ENCODE assay signal across 9 mouse cellular contexts in the genomic region with DNA sequence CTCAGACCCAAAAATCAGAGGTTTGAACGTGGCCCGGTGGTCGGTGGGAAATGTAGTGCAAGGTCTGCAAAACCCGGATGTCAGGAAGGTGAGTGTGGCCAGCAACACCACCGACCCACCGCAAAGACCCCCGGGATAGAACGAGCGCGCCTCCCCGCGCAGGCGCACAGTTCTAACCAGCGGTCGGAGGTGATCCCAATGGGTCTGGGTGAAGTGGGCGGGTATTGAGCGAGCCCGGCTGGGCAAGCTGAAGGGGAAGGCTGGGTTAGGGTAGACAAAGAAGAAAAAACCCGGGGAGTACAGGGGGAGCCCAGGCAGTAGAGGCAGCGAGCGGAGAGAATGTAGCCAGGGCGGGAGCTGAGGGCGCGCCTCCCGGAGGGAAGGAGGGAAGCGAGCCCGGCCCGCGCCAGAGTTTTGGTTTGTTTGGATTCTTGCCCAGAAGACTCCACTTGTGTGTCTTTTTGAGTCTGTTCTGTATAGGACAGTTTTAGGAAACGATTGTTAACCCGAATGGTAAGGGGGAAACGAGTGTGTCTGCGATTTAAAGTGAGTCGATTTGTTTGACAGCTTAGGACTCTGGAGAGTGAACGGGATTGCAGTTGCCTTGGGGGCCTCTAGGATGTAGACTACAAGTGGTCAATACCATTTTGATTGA. TPM values are rescaled to one million over a fixed set of nuclear protein-coding genes. Genes with fewer than 3 reads are reported as not detected.
DNase-seq lines count a peak whose midpoint lies in the region; ATAC-seq lines count a peak whose summit lies in the region.
"Had no signal": no experiment of that assay in that cellular context is flagged by ENCODE, and none has a peak within 500 bp of the region (broad histone marks: within the 10 kb centered on the region; RNA-seq: fewer than 3 reads in every experiment).

No protein-coding gene starts in this region.

- H3K4me1 ChIP-seq in forebrain, embryonic 15.5 days = peaks cover 12% of the 10 kb centered on the region; the same call in 1 of the 2 replicates
- H3K4me1 ChIP-seq in liver, embryonic 15.5 days (replicated peaks) = 0 out of 2 replicates have a peak, but pooled peaks cover 4% of the 10 kb centered on the region

- ATAC-seq in forebrain, embryonic 15.5 days (replicated peaks) = peak; percentile 97
- ATAC-seq in liver, embryonic 15.5 days (ENCODE audit: insufficient read depth) = peak; percentile 60
- peak; percentile 13; the same call in 1 of the 2 replicates for ATAC-seq in neutrophil, adult 5-6 weeks (ENCODE audit: extremely low read depth, insufficient number of reproducible peaks, low FRiP score, poor library complexity, severe bottlenecking)

- H3K27me3 ChIP-seq in forebrain, embryonic 15.5 days = no peaks in the 10 kb centered on the region
- H3K27me3 ChIP-seq in liver, embryonic 15.5 days = peaks cover 8% of the 10 kb centered on the region; the same call in 1 of the 2 replicates
- H3K27me3 ChIP-seq: CH12.LX had no signal

- H3K4me2 ChIP-seq in forebrain, embryonic 15.5 days (replicated peaks) = peak overlapping the region; percentile 66
- H3K4me2 ChIP-seq in liver, embryonic 15.5 days = peak overlapping the region; percentile 60

- intact Hi-C loops in heart, postnatal 10 days (cut with DNase I) = no loop called here

- H3K9me3 ChIP-seq in forebrain, embryonic 15.5 days = peaks cover 8% of the 10 kb centered on the region
- no peaks in the 10 kb centered on the region for H3K9me3 ChIP-seq in liver, embryonic 15.5 days (replicated peaks)

- DNase-seq in B cell, adult 2 months = peak; percentile 9 to 22
- DNase-seq in c-Kit-positive CD71-negative TER-119-negative erythroid progenitor cells, embryonic 14.5 days (ENCODE audit: low read depth) = peak; percentile 36
- peak; percentile 77 to 83 for DNase-seq in heart, postnatal 10 days
- DNase-seq in kidney, postnatal 4 days = peak; percentile 88 to 93
- DNase-seq in thymus, adult 18-20 months = peak; percentile 43 to 50

- peaks cover 12% of the 10 kb centered on the region; the same call in 1 of the 2 replicates for H3K36me3 ChIP-seq in forebrain, embryonic 15.5 days
- no peaks in the 10 kb centered on the region for H3K36me3 ChIP-seq in liver, embryonic 15.5 days (replicated peaks)

- peak overlapping the region; percentile 85 for H3K27ac ChIP-seq in forebrain, embryonic 15.5 days (replicated peaks)
- no peak overlapping the region; the same call in 1 of the 2 replicates for H3K27ac ChIP-seq in liver, embryonic 15.5 days (replicated peaks)

- H3K9ac ChIP-seq in forebrain, embryonic 15.5 days (replicated peaks) = peak overlapping the region; percentile 65
- peak overlapping the region; percentile 15; the same call in 1 of the 2 replicates for H3K9ac ChIP-seq in liver, embryonic 15.5 days

- WGBS in forebrain, embryonic 15.5 days = 3% methylated on average over 35 of the region's 35 CpGs
- 5% methylated on average over 35 of the region's 35 CpGs for WGBS in liver, embryonic 15.5 days (ENCODE audit: insufficient replicate concordance)

- peak overlapping the region; percentile 63 for H3K4me3 ChIP-seq in forebrain, embryonic 15.5 days
- peak overlapping the region; percentile 53 for H3K4me3 ChIP-seq in liver, embryonic 15.5 days (replicated peaks)

RNA-seq across cellular contexts. Expression of a gene that starts 21.9 kb away (rescaled TPM):
- 24.9 and 25.5 TPM in 2 replicates for polyA plus RNA-seq in forebrain, embryonic 15.5 days (2015; fragmentation: Nextera tagmentation; extraction: Ambion mirVana)
- 1 to 10 TPM; 4.5 to 6.5 TPM for total RNA-seq in heart, postnatal 10 days (2021)
- 1.4 and 1.6 TPM in 2 replicates for polyA plus RNA-seq in liver, embryonic 15.5 days (2015; fragmentation: Nextera tagmentation; extraction: Ambion mirVana)
- total RNA-seq in neutrophil, adult 5-6 weeks (2017) = 10.6 and 14.1 TPM in 2 replicates

RNA-seq across cellular contexts. Expression of a gene that starts 25.9 kb away (rescaled TPM):
- polyA plus RNA-seq in forebrain, embryonic 15.5 days (2015; fragmentation: Nextera tagmentation; extraction: Ambion mirVana) = 16.1 and 18.4 TPM in 2 replicates
- 10 to 100 TPM; 39.0 to 42.5 TPM for total RNA-seq in heart, postnatal 10 days (2021)
- 4.2 and 4.5 TPM in 2 replicates for polyA plus RNA-seq in liver, embryonic 15.5 days (2015; fragmentation: Nextera tagmentation; extraction: Ambion mirVana)
- 44.2 and 46.8 TPM in 2 replicates for total RNA-seq in neutrophil, adult 5-6 weeks (2017)

RNA-seq across cellular contexts. Expression of a gene that starts 40.3 kb away (rescaled TPM):
- 3.3 and 4.2 TPM in 2 replicates for polyA plus RNA-seq in forebrain, embryonic 15.5 days (2015; fragmentation: Nextera tagmentation; extraction: Ambion mirVana)
- total RNA-seq in heart, postnatal 10 days (2021) = 1,000 to 10,000 TPM; 1,192 to 1,277 TPM
- polyA plus RNA-seq in liver, embryonic 15.5 days (2015; fragmentation: Nextera tagmentation; extraction: Ambion mirVana) = 5.6 and 7.7 TPM in 2 replicates
- total RNA-seq in neutrophil, adult 5-6 weeks (2017) = not detected in 2 replicates

RNA-seq across cellular contexts. Expression of a gene that starts 49.1 kb away (rescaled TPM):
- 112 and 122 TPM in 2 replicates for polyA plus RNA-seq in forebrain, embryonic 15.5 days (2015; fragmentation: Nextera tagmentation; extraction: Ambion mirVana)
- total RNA-seq in heart, postnatal 10 days (2021) = 10 to 100 TPM; 44.8 to 53.3 TPM
- polyA plus RNA-seq in liver, embryonic 15.5 days (2015; fragmentation: Nextera tagmentation; extraction: Ambion mirVana) = 12.2 and 13.4 TPM in 2 replicates
- 42.7 and 44.6 TPM in 2 replicates for total RNA-seq in neutrophil, adult 5-6 weeks (2017)

RNA-seq across cellular contexts. Expression of a gene that starts 53.4 kb away (rescaled TPM):
- polyA plus RNA-seq in forebrain, embryonic 15.5 days (2015; fragmentation: Nextera tagmentation; extraction: Ambion mirVana) = 21.0 and 22.5 TPM in 2 replicates
- total RNA-seq in heart, postnatal 10 days (2021) = 1 to 10 TPM; 1.3 to 2.3 TPM
- polyA plus RNA-seq in liver, embryonic 15.5 days (2015; fragmentation: Nextera tagmentation; extraction: Ambion mirVana) = 1.4 and 1.9 TPM in 2 replicates
- total RNA-seq in neutrophil, adult 5-6 weeks (2017) = 4.9 and 5.8 TPM in 2 replicates

Comparison
In these comparisons a context has a peak if more than half of its experiments do, and no peak if none do; other contexts are left out.
1. DNase-seq: peak in every context shown above with its lines; median percentile 90 in kidney, postnatal 4 days; 80 in heart, postnatal 10 days; 46 in thymus, adult 18-20 months; 36 in c-Kit-positive CD71-negative TER-119-negative erythroid progenitor cells, embryonic 14.5 days; 16 in B cell, adult 2 months.
2. ATAC-seq: peak in every context shown above with its lines; median percentile 97 in forebrain, embryonic 15.5 days; 60 in liver, embryonic 15.5 days; 13 in neutrophil, adult 5-6 weeks.
3. RNA of a gene that starts 40.3 kb away (total RNA-seq): 1,192 to 1,277 TPM in heart, postnatal 10 days; not detected in neutrophil, adult 5-6 weeks; every median in the first group is over 1,000 times any median in the second.